Mouse (Mus musculus) heart, embryonic 16.5 days (tissue): ENCODE measurements at regions not wholly inside any gene's neighbourhood (a gene's known extent, or its start where the extent isn't known, plus 50 kb on each side); places are given as distances from the start of the nearest gene placed in this dataset.

Source experiments
- ATAC-seq: fragments of 200-750 bp; cut with Nextera tagmentation; replicated peaks from 2 replicates; pipeline ENCODE4 v1.8.0; 2017; ENCODE audit warnings: moderate number of reproducible peaks; ENCODE audit not compliant: insufficient read depth, low FRiP score; ENCODE audit errors: extremely low read depth
- H3K27ac ChIP-seq: fragments of 300-500 bp; sonication (generic); 2 replicates; pipeline ENCODE4 v1.5.1; 2014; ENCODE audit warnings: mild to moderate bottlenecking, low read length, control low read depth, moderate library complexity
- H3K27me3 ChIP-seq: fragments of 300-500 bp; sonication (generic); 2 replicates; pipeline ENCODE4 v1.6.1; 2014; ENCODE audit warnings: low read length, mixed read lengths; ENCODE audit not compliant: control insufficient read depth, insufficient read depth
- H3K36me3 ChIP-seq: fragments of 300-500 bp; sonication (generic); 2 replicates; pipeline ENCODE4 v1.6.1; 2014; ENCODE audit not compliant: control insufficient read depth, insufficient read depth
- H3K4me1 ChIP-seq: fragments of 300-500 bp; sonication (generic); 2 replicates; pipeline ENCODE4 v1.6.1; 2014; ENCODE audit warnings: low read length, mixed read lengths; ENCODE audit not compliant: control insufficient read depth, insufficient read depth
- H3K4me2 ChIP-seq: fragments of 300-500 bp; sonication (generic); 2 replicates; pipeline ENCODE4 v1.6.1; 2014; ENCODE audit warnings: low read depth, mild to moderate bottlenecking, control low read depth, low read length
- H3K4me3 ChIP-seq: fragments of 300-500 bp; sonication (generic); 2 replicates; pipeline ENCODE4 v1.5.1; 2014; ENCODE audit warnings: mild to moderate bottlenecking, control low read depth, low read length
- H3K9ac ChIP-seq: fragments of 300-500 bp; sonication (generic); 2 replicates; pipeline ENCODE4 v1.6.1; 2014; ENCODE audit warnings: low read length, control low read depth
- H3K9me3 ChIP-seq: fragments of 300-500 bp; sonication (generic); replicated peaks from 2 replicates; pipeline ENCODE4 v1.6.1; 2016; ENCODE audit warnings: low read length; ENCODE audit not compliant: control insufficient read depth
- WGBS: fragments of 180-500 bp; shearing (Covaris S2); extraction: QIAGEN DNeasy Blood & Tissue Kit; methylation state at CpG from one replicate; pipeline ENCODE4 v1.1.7; 2014; 5-methylcytosine and 5-hydroxymethylcytosine counted together

- H3K36me3 ChIP-seq, result no peaks in the 10 kb centered on the region
- no peaks in the 10 kb centered on the region; the same call in 1 of the 2 replicates for H3K4me1 ChIP-seq
- no peaks in the 10 kb centered on the region for H3K9me3 ChIP-seq
- H3K4me3 ChIP-seq, result no peak overlapping the region
- no peak overlapping the region for H3K27ac ChIP-seq
- no peak for ATAC-seq
- H3K27me3 ChIP-seq, result no peaks in the 10 kb centered on the region
- no peak overlapping the region for H3K9ac ChIP-seq
- 57% methylated on average over 6 of the region's 6 CpGs for WGBS
- no peak overlapping the region for H3K4me2 ChIP-seq
These were observed 484.3 kb upstream of the Etaa1 start for GRCm38 (mm10) chr11:18437834-18438611.

- no peak overlapping the region for H3K4me2 ChIP-seq
- H3K9me3 ChIP-seq, result no peaks in the 10 kb centered on the region
- WGBS, result 88% methylated on average over 3 of the region's 3 CpGs
- H3K36me3 ChIP-seq, result no peaks in the 10 kb centered on the region
- ATAC-seq, result no peak
- no peak overlapping the region for H3K4me3 ChIP-seq
- no peaks in the 10 kb centered on the region for H3K4me1 ChIP-seq
- no peak overlapping the region for H3K27ac ChIP-seq
- H3K9ac ChIP-seq, result no peak overlapping the region
- no peaks in the 10 kb centered on the region for H3K27me3 ChIP-seq
These were observed 467.4 kb upstream of the Etaa1 start for GRCm38 (mm10) chr11:18421076-18421475.

- Histone ChIP-seq H3K9me3 (no peaks in the 10 kb centered on the region), H3K27ac (no peak overlapping the region), H3K4me1 (no peaks in the 10 kb centered on the region), H3K36me3 (no peaks in the 10 kb centered on the region), H3K4me3 (no peak overlapping the region), H3K27me3 (no peaks in the 10 kb centered on the region), H3K9ac (no peak overlapping the region), H3K4me2 (no peak overlapping the region)
- WGBS, result 74% methylated on average over 1 of the region's 1 CpGs
- ATAC-seq, result no peak
These were observed 460.1 kb upstream of the Etaa1 start for GRCm38 (mm10) chr11:18413769-18414168.

- no peak for ATAC-seq
- WGBS, result 72% methylated on average over 8 of the region's 8 CpGs
- Histone ChIP-seq H3K9ac (no peak overlapping the region), H3K27me3 (no peaks in the 10 kb centered on the region), H3K27ac (no peak overlapping the region), H3K4me2 (no peak overlapping the region), H3K9me3 (no peaks in the 10 kb centered on the region), H3K36me3 (no peaks in the 10 kb centered on the region), H3K4me3 (no peak overlapping the region), H3K4me1 (no peaks in the 10 kb centered on the region)
These were observed 454.5 kb upstream of the Etaa1 start for GRCm38 (mm10) chr11:18408071-18408752.

- Histone ChIP-seq H3K27ac (no peak overlapping the region), H3K4me3 (no peak overlapping the region), H3K4me2 (no peak overlapping the region), H3K27me3 (no peaks in the 10 kb centered on the region), H3K36me3 (no peaks in the 10 kb centered on the region), H3K4me1 (no peaks in the 10 kb centered on the region), H3K9me3 (no peaks in the 10 kb centered on the region), H3K9ac (no peak overlapping the region)
- no peak for ATAC-seq
- 70% methylated on average over 4 of the region's 4 CpGs for WGBS
These were observed 445.9 kb upstream of the Etaa1 start for GRCm38 (mm10) chr11:18399561-18399960.

GRCm38 (mm10) chr11:18396397-18396796 lies 442.7 kb upstream of the Etaa1 start:
- no peak overlapping the region for H3K4me3 ChIP-seq
- H3K9ac ChIP-seq, result no peak overlapping the region
- H3K27me3 ChIP-seq, result no peaks in the 10 kb centered on the region
- no peaks in the 10 kb centered on the region for H3K4me1 ChIP-seq
- no peak overlapping the region for H3K27ac ChIP-seq
- H3K36me3 ChIP-seq, result no peaks in the 10 kb centered on the region
- H3K4me2 ChIP-seq, result no peak overlapping the region
- no peaks in the 10 kb centered on the region for H3K9me3 ChIP-seq
- no peak for ATAC-seq
- WGBS, result 73% methylated on average over 6 of the region's 6 CpGs

GRCm38 (mm10) chr11:18395631-18396030 lies 442.0 kb upstream of the Etaa1 start:
- no peak overlapping the region for H3K4me3 ChIP-seq

GRCm38 (mm10) chr11:18372813-18373332 lies 419.2 kb upstream of the Etaa1 start:
- Histone ChIP-seq H3K27ac (no peak overlapping the region), H3K9ac (no peak overlapping the region), H3K4me2 (no peak overlapping the region), H3K27me3 (no peaks in the 10 kb centered on the region), H3K9me3 (no peaks in the 10 kb centered on the region), H3K4me1 (0 out of 2 replicates have a peak, but pooled peaks cover 6% of the 10 kb centered on the region), H3K4me3 (no peak overlapping the region), H3K36me3 (no peaks in the 10 kb centered on the region)
- 0 out of 2 replicates have a peak, but pooled peaks have one; percentile 49 for ATAC-seq
- 67% methylated on average over 6 of the region's 6 CpGs for WGBS

More at GRCm38 (mm10) chr11:18395631-18396030, 442.0 kb upstream of the Etaa1 start:
- no peaks in the 10 kb centered on the region for H3K36me3 ChIP-seq
- H3K9me3 ChIP-seq, result no peaks in the 10 kb centered on the region
- ATAC-seq, result no peak
- H3K4me2 ChIP-seq, result no peak overlapping the region
- H3K9ac ChIP-seq, result no peak overlapping the region
- no peaks in the 10 kb centered on the region for H3K4me1 ChIP-seq
- H3K27me3 ChIP-seq, result no peaks in the 10 kb centered on the region
- WGBS, result 64% methylated on average over 4 of the region's 4 CpGs
- H3K27ac ChIP-seq, result no peak overlapping the region

GRCm38 (mm10) chr11:18371304-18371703 lies 417.6 kb upstream of the Etaa1 start:
- Histone ChIP-seq H3K9ac (no peak overlapping the region), H3K4me2 (no peak overlapping the region), H3K36me3 (no peaks in the 10 kb centered on the region), H3K9me3 (no peaks in the 10 kb centered on the region), H3K4me1 (0 out of 2 replicates have a peak, but pooled peaks cover 6% of the 10 kb centered on the region), H3K27me3 (no peaks in the 10 kb centered on the region), H3K4me3 (no peak overlapping the region), H3K27ac (no peak overlapping the region)
- no peak for ATAC-seq
- WGBS, result 30% methylated on average over 3 of the region's 3 CpGs
